Mouse (Mus musculus) adrenal gland, postnatal 0 days (tissue): ENCODE results near the gene Hibch. TPM values are rescaled to one million over a fixed set of nuclear protein-coding genes. Genes with fewer than 3 reads are reported as not detected.

Experiments
- polyA plus RNA-seq: library from polyadenylated mRNA; unstranded; fragments of >200 nt; fragmentation: Nextera tagmentation; extraction: Ambion mirVana; gene quantifications from 2 replicates; pipeline ENCODE4 v1.2.1, GENCODE M21; 2015

The Hibch gene
- 42.4 and 45.3 TPM in 2 replicates for polyA plus RNA-seq

GRCm38 (mm10) chr1:52844782-52845665, at the start of gene Hibch:
Hibch (plus strand) TSS chr1:52844929.

GRCm38 (mm10) chr1:52816910-52817812, 27.6 kb upstream of the Hibch start, which contains the start of gene Inpp1:
Inpp1 (minus strand) TSS chr1:52817688.

Other genes with a start within 250 kb of the Hibch start
- 3.4 and 3.5 TPM in 2 replicates for gene Nemp2, start 214.2 kb upstream of the Hibch start, polyA plus RNA-seq
- 5.6 and 6.4 TPM in 2 replicates for gene Mfsd6, start 117.5 kb upstream of the Hibch start, polyA plus RNA-seq
- 13.9 and 16.5 TPM in 2 replicates for gene Inpp1, start 27.2 kb upstream of the Hibch start, polyA plus RNA-seq
- 1.7 and 1.8 TPM in 2 replicates for gene 1700019D03Rik, start 175.2 kb downstream of the Hibch start, polyA plus RNA-seq
- gene Mstn, start 216.7 kb downstream of the Hibch start, polyA plus RNA-seq: not detected in 2 replicates